Mouse (Mus musculus) heart, adult 9 months (tissue): Measurements from ENCODE around the gene Wdtc1.

Experiments
- DNase-seq, 2 experiments: peaks; one replicate each; pipeline ENCODE4 v3.0.0; 2022; ENCODE audit warnings: low spot score in 2 of 2

Wdtc1 gene

GRCm38 (mm10) chr4:133328129-133328528 lies 25.2 kb downstream of the Wdtc1 start:
- no peak for DNase-seq

- DNase-seq = no peak
Observed at GRCm38 (mm10) chr4:133319667-133320066, 33.6 kb downstream of the Wdtc1 start.

- no peak for DNase-seq
Observed at GRCm38 (mm10) chr4:133315991-133316390, 37.3 kb downstream of the Wdtc1 start.

GRCm38 (mm10) chr4:133314896-133315295 lies 38.4 kb downstream of the Wdtc1 start:
- peak; percentile 62 to 78 for DNase-seq

GRCm38 (mm10) chr4:133309948-133310347 lies 43.3 kb downstream of the Wdtc1 start:
- peak; percentile 37 to 74 for DNase-seq

GRCm38 (mm10) chr4:133307331-133307730 lies 46.0 kb downstream of the Wdtc1 start:
- peak in 1 of 2 experiments; percentile 34 for DNase-seq

- no peak for DNase-seq
Observed at GRCm38 (mm10) chr4:133305825-133306224, 47.5 kb downstream of the Wdtc1 start.

GRCm38 (mm10) chr4:133304770-133305169 lies 48.5 kb downstream of the Wdtc1 start:
- DNase-seq = no peak

- DNase-seq = no peak
Observed at GRCm38 (mm10) chr4:133302668-133303067, 50.6 kb downstream of the Wdtc1 start.

GRCm38 (mm10) chr4:133301802-133302201 lies 51.5 kb downstream of the Wdtc1 start:
- DNase-seq = peak; percentile 38 to 55

GRCm38 (mm10) chr4:133300421-133300820 lies 52.9 kb downstream of the Wdtc1 start:
- no peak for DNase-seq

GRCm38 (mm10) chr4:133299701-133300100 lies 53.6 kb downstream of the Wdtc1 start:
- no peak for DNase-seq

- no peak for DNase-seq
Observed at GRCm38 (mm10) chr4:133298516-133299365, 54.5 kb downstream of the Wdtc1 start.

- peak; percentile 59 to 74 for DNase-seq
Observed at GRCm38 (mm10) chr4:133297801-133298238, 55.5 kb downstream of the Wdtc1 start.

- DNase-seq = no peak
Observed at GRCm38 (mm10) chr4:133297360-133297759, 55.9 kb downstream of the Wdtc1 start.

- DNase-seq = no peak
Observed at GRCm38 (mm10) chr4:133294084-133294483, 59.2 kb downstream of the Wdtc1 start.

GRCm38 (mm10) chr4:133292901-133293843 lies 60.1 kb downstream of the Wdtc1 start:
- DNase-seq = no peak

- no peak for DNase-seq
Observed at GRCm38 (mm10) chr4:133292405-133292804, 60.9 kb downstream of the Wdtc1 start.

- DNase-seq = no peak
Observed at GRCm38 (mm10) chr4:133291255-133291654, 62.0 kb downstream of the Wdtc1 start.

- no peak for DNase-seq
Observed at GRCm38 (mm10) chr4:133286476-133287077, 66.7 kb downstream of the Wdtc1 start.

- DNase-seq = no peak
Observed at GRCm38 (mm10) chr4:133285950-133286349, 67.3 kb downstream of the Wdtc1 start.

GRCm38 (mm10) chr4:133285299-133285698 lies 68.0 kb downstream of the Wdtc1 start:
- no peak for DNase-seq
